Mouse (Mus musculus) stomach, postnatal 0 days (tissue): Measurements from ENCODE around the gene Tor2a.

Experiments
- CTCF ChIP-seq: IDR thresholded peaks from 2 replicates; pipeline ENCODE4 v1.5.1; 2016; ENCODE audit warnings: antibody characterized with exemption, low read depth, mild to moderate bottlenecking, moderate library complexity
- EP300 ChIP-seq: optimal IDR thresholded peaks from 2 replicates; pipeline ENCODE3; 2016; ENCODE audit warnings: antibody characterized with exemption

DNA sequence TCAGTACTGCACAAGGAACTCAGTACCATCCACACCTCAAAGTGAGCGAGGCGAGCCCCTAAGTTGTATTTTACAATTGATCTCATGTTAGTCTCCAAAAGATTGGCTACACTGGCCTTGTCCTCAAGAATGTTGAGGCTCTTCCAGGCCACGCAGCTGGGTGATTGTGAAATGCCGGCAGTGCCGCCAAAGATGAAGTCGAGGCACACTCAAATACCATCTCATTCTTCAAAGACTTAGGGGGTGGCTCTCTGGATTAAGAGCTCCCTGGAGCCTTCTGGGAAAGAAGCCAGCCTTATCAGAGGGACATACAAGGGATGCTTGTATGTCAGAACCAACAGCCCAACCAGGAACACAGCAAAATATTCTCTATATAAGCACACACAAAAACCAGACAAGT is 34.3 kb downstream of the Tor2a start:
- no peak for TF ChIP-seq EP300
- no peak for TF ChIP-seq CTCF
